8 mouse cellular contexts compared by ENCODE assay signal in genomic region chr19:8695330-8695729, GRCm38 (mm10). TPM values are rescaled to one million over a fixed set of nuclear protein-coding genes. Genes with fewer than 3 reads are reported as not detected.
DNase-seq lines count a peak whose midpoint lies in the region; ATAC-seq and TF ChIP-seq lines count a peak whose summit lies in the region.

No protein-coding gene starts in this region.

- WGBS in forebrain, embryonic 11.5 days = 60% methylated on average over 6 of the region's 6 CpGs
- 71% methylated on average over 5 of the region's 6 CpGs for WGBS in forebrain, postnatal 0 days
- whole genome bisulfite sequencing in heart, embryonic 12.5 days = 38% methylated on average over 5 of the region's 6 CpGs
- 51% methylated on average over 6 of the region's 6 CpGs for WGBS in kidney, postnatal 0 days

- no peak overlapping the region for H3K4me3 ChIP-seq in forebrain, embryonic 11.5 days (ENCODE audit: low read depth, low read length)
- no peak overlapping the region for H3K4me3 ChIP-seq in forebrain, postnatal 0 days (ENCODE audit: low read depth, low read length)
- H3K4me3 ChIP-seq in heart, embryonic 12.5 days = no peak overlapping the region
- no peak overlapping the region for H3K4me3 ChIP-seq in kidney, postnatal 0 days (replicated peaks; ENCODE audit: low read depth, low read length)

- H3K9ac ChIP-seq in forebrain, embryonic 11.5 days (ENCODE audit: low read length) = no peak overlapping the region
- no peak overlapping the region for H3K9ac ChIP-seq in forebrain, postnatal 0 days
- no peak overlapping the region for H3K9ac ChIP-seq in heart, embryonic 12.5 days
- H3K9ac ChIP-seq in kidney, postnatal 0 days (ENCODE audit: low read depth, low read length) = no peak overlapping the region

- TF ChIP-seq CTCF in forebrain, postnatal 0 days (IDR thresholded peaks at IDR 0.05; ENCODE audit: low read depth) = no peak; the same call in 1 of the 2 replicates
- TF ChIP-seq CTCF in kidney, postnatal 0 days (IDR thresholded peaks at IDR 0.05; ENCODE audit: low read depth) = peak; percentile 62

- H3K4me2 ChIP-seq in forebrain, embryonic 11.5 days (ENCODE audit: low read depth, low read length, severe bottlenecking) = no peak overlapping the region
- H3K4me2 ChIP-seq in forebrain, postnatal 0 days (ENCODE audit: low read depth) = no peak overlapping the region
- H3K4me2 ChIP-seq in heart, embryonic 12.5 days = no peak overlapping the region
- no peak overlapping the region for H3K4me2 ChIP-seq in kidney, postnatal 0 days (ENCODE audit: low read length)

- DNase-seq in forebrain, embryonic 11.5 days (ENCODE audit: low spot score) = no peak
- no peak for DNase-seq in forebrain, postnatal 0 days
- DNase-seq in T-cell, adult 2 months (ENCODE audit: low spot score) = peak; percentile 74
- peak; percentile 29 for DNase-seq in kidney, postnatal 0 days (ENCODE audit: low spot score)
- no peak for DNase-seq in frontal cortex, adult 2 months (ENCODE audit: extremely low spot score in 1 of 2, low spot score in 1 of 2)
- DNase-seq in right cerebral cortex, adult 2 months (ENCODE audit: low spot score in 2 of 2) = no peak

- H3K27ac ChIP-seq in forebrain, embryonic 11.5 days (ENCODE audit: low read depth, low read length) = no peak overlapping the region
- H3K27ac ChIP-seq in forebrain, postnatal 0 days (ENCODE audit: low read depth, low read length) = no peak overlapping the region
- H3K27ac ChIP-seq in heart, embryonic 12.5 days (ENCODE audit: poor library complexity, severe bottlenecking) = no peak overlapping the region
- no peak overlapping the region for H3K27ac ChIP-seq in kidney, postnatal 0 days

- no peaks in the 10 kb centered on the region for H3K4me1 ChIP-seq in forebrain, embryonic 11.5 days (replicated peaks; ENCODE audit: control insufficient read depth, insufficient read depth, low read length)
- peaks cover 4% of the 10 kb centered on the region; the same call in 1 of the 2 replicates for H3K4me1 ChIP-seq in forebrain, postnatal 0 days (ENCODE audit: insufficient read depth)
- H3K4me1 ChIP-seq in heart, embryonic 12.5 days (replicated peaks) = no peaks in the 10 kb centered on the region
- no peaks in the 10 kb centered on the region for H3K4me1 ChIP-seq in kidney, postnatal 0 days (replicated peaks; ENCODE audit: insufficient read depth, low read length)

- peak; percentile 51; the same call in 1 of the 2 replicates for ATAC-seq in forebrain, embryonic 11.5 days (replicated peaks; ENCODE audit: low FRiP score)
- no peak for ATAC-seq in forebrain, postnatal 0 days
- ATAC-seq in heart, embryonic 12.5 days (ENCODE audit: insufficient number of reproducible peaks, low FRiP score) = peak; percentile 79
- peak; percentile 62 for ATAC-seq in kidney, postnatal 0 days (replicated peaks; ENCODE audit: low FRiP score, low read depth)
- ATAC-seq in megakaryocyte-erythroid progenitor cell, adult 5-6 weeks (replicated peaks; ENCODE audit: low FRiP score, low TSS enrichment, poor library complexity, severe bottlenecking) = peak; percentile 82

- H3K36me3 ChIP-seq in forebrain, embryonic 11.5 days (ENCODE audit: control insufficient read depth, insufficient read depth, low read length) = no peaks in the 10 kb centered on the region
- H3K36me3 ChIP-seq in forebrain, postnatal 0 days (ENCODE audit: insufficient read depth) = no peaks in the 10 kb centered on the region
- H3K36me3 ChIP-seq in heart, embryonic 12.5 days = no peaks in the 10 kb centered on the region
- no peaks in the 10 kb centered on the region for H3K36me3 ChIP-seq in kidney, postnatal 0 days (ENCODE audit: insufficient read depth, low read length)

- H3K9me3 ChIP-seq in forebrain, embryonic 11.5 days (ENCODE audit: control insufficient read depth, low read length) = no peaks in the 10 kb centered on the region
- H3K9me3 ChIP-seq in forebrain, postnatal 0 days (ENCODE audit: low read length) = no peaks in the 10 kb centered on the region
- H3K9me3 ChIP-seq in heart, embryonic 12.5 days (replicated peaks) = no peaks in the 10 kb centered on the region
- H3K9me3 ChIP-seq in kidney, postnatal 0 days (replicated peaks; ENCODE audit: low read length) = no peaks in the 10 kb centered on the region

- H3K27me3 ChIP-seq in forebrain, embryonic 11.5 days (ENCODE audit: control insufficient read depth, insufficient read depth, low read length) = no peaks in the 10 kb centered on the region
- H3K27me3 ChIP-seq in forebrain, postnatal 0 days (ENCODE audit: insufficient read depth, low read length) = no peaks in the 10 kb centered on the region
- no peaks in the 10 kb centered on the region for H3K27me3 ChIP-seq in heart, embryonic 12.5 days (replicated peaks)
- H3K27me3 ChIP-seq in kidney, postnatal 0 days (ENCODE audit: insufficient read depth, low read length) = no peaks in the 10 kb centered on the region

RNA-seq across cellular contexts. Expression of gene Slc3a2, which starts 27.8 kb away (rescaled TPM):
- 132 and 143 TPM in 2 replicates for polyA plus RNA-seq in forebrain, embryonic 11.5 days (2014; fragmentation: Nextera tagmentation; extraction: Ambion mirVana)
- 107 and 116 TPM in 2 replicates for total RNA-seq in forebrain, postnatal 0 days (2014; rRNA removed)
- polyA plus RNA-seq in forebrain, postnatal 0 days (2015; fragmentation: Nextera tagmentation; extraction: Ambion mirVana) = 247 and 256 TPM in 2 replicates
- polyA plus RNA-seq in heart, embryonic 12.5 days (2016; fragmentation: Nextera tagmentation; extraction: Ambion mirVana) = 87.6 and 88.9 TPM in 2 replicates
- 151 and 158 TPM in 2 replicates for polyA plus RNA-seq in kidney, postnatal 0 days (2015; fragmentation: Nextera tagmentation; extraction: Ambion mirVana)
- total RNA-seq in megakaryocyte-erythroid progenitor cell, adult 5-6 weeks (2014; fragmentation: Nextera tagmentation) = 67.5 and 74.7 TPM in 2 replicates
- 70.1 and 93.9 TPM in 2 replicates for total RNA-seq in megakaryocyte-erythroid progenitor cell, adult 5-6 weeks (2017)
- 183 and 188 TPM in 2 replicates for polyA plus RNA-seq in frontal cortex, adult 2 months (2012; rRNA removed)

RNA-seq across cellular contexts. Expression of gene Chrm1, which starts 31.7 kb away (rescaled TPM):
- polyA plus RNA-seq in forebrain, embryonic 11.5 days (2014; fragmentation: Nextera tagmentation; extraction: Ambion mirVana) = 0.13 TPM in 1 of 2 replicates, not detected in the other
- total RNA-seq in forebrain, postnatal 0 days (2014; rRNA removed) = 17.0 and 17.5 TPM in 2 replicates
- polyA plus RNA-seq in forebrain, postnatal 0 days (2015; fragmentation: Nextera tagmentation; extraction: Ambion mirVana) = 12.4 and 14.9 TPM in 2 replicates
- 0.05 TPM in 1 of 2 replicates, not detected in the other for polyA plus RNA-seq in heart, embryonic 12.5 days (2016; fragmentation: Nextera tagmentation; extraction: Ambion mirVana)
- 0.17 and 0.18 TPM in 2 replicates for polyA plus RNA-seq in kidney, postnatal 0 days (2015; fragmentation: Nextera tagmentation; extraction: Ambion mirVana)
- total RNA-seq in megakaryocyte-erythroid progenitor cell, adult 5-6 weeks (2014; fragmentation: Nextera tagmentation) = not detected in 2 replicates
- not detected in 2 replicates for total RNA-seq in megakaryocyte-erythroid progenitor cell, adult 5-6 weeks (2017)
- 78.1 and 81.1 TPM in 2 replicates for polyA plus RNA-seq in frontal cortex, adult 2 months (2012; rRNA removed)

RNA-seq across cellular contexts. Expression of gene Wdr74, which starts 40.3 kb away (rescaled TPM):
- 79.5 and 89.2 TPM in 2 replicates for polyA plus RNA-seq in forebrain, embryonic 11.5 days (2014; fragmentation: Nextera tagmentation; extraction: Ambion mirVana)
- 74.1 and 85.9 TPM in 2 replicates for total RNA-seq in forebrain, postnatal 0 days (2014; rRNA removed)
- 98.7 and 113 TPM in 2 replicates for polyA plus RNA-seq in forebrain, postnatal 0 days (2015; fragmentation: Nextera tagmentation; extraction: Ambion mirVana)
- 48.9 and 52.9 TPM in 2 replicates for polyA plus RNA-seq in heart, embryonic 12.5 days (2016; fragmentation: Nextera tagmentation; extraction: Ambion mirVana)
- 71.3 and 77.7 TPM in 2 replicates for polyA plus RNA-seq in kidney, postnatal 0 days (2015; fragmentation: Nextera tagmentation; extraction: Ambion mirVana)
- 193 and 207 TPM in 2 replicates for total RNA-seq in megakaryocyte-erythroid progenitor cell, adult 5-6 weeks (2014; fragmentation: Nextera tagmentation)
- 142 TPM in 2 replicates for total RNA-seq in megakaryocyte-erythroid progenitor cell, adult 5-6 weeks (2017)
- 48.9 and 49.2 TPM in 2 replicates for polyA plus RNA-seq in frontal cortex, adult 2 months (2012; rRNA removed)

RNA-seq across cellular contexts. Expression of gene 1700092M07Rik, which starts 45.2 kb away (rescaled TPM):
- 2.3 and 3.1 TPM in 2 replicates for polyA plus RNA-seq in forebrain, embryonic 11.5 days (2014; fragmentation: Nextera tagmentation; extraction: Ambion mirVana)
- total RNA-seq in forebrain, postnatal 0 days (2014; rRNA removed) = not detected in 2 replicates
- 0.65 and 0.67 TPM in 2 replicates for polyA plus RNA-seq in forebrain, postnatal 0 days (2015; fragmentation: Nextera tagmentation; extraction: Ambion mirVana)
- 1.8 and 2.8 TPM in 2 replicates for polyA plus RNA-seq in heart, embryonic 12.5 days (2016; fragmentation: Nextera tagmentation; extraction: Ambion mirVana)
- polyA plus RNA-seq in kidney, postnatal 0 days (2015; fragmentation: Nextera tagmentation; extraction: Ambion mirVana) = 0.75 and 1.1 TPM in 2 replicates
- total RNA-seq in megakaryocyte-erythroid progenitor cell, adult 5-6 weeks (2014; fragmentation: Nextera tagmentation) = 2.0 TPM in 1 of 2 replicates, not detected in the other
- 3.8 and 6.5 TPM in 2 replicates for total RNA-seq in megakaryocyte-erythroid progenitor cell, adult 5-6 weeks (2017)
- 0.34 and 0.92 TPM in 2 replicates for polyA plus RNA-seq in frontal cortex, adult 2 months (2012; rRNA removed)

RNA-seq across cellular contexts. Expression of gene Stx5a, which starts 45.9 kb away (rescaled TPM):
- 88.4 and 93.8 TPM in 2 replicates for polyA plus RNA-seq in forebrain, embryonic 11.5 days (2014; fragmentation: Nextera tagmentation; extraction: Ambion mirVana)
- total RNA-seq in forebrain, postnatal 0 days (2014; rRNA removed) = 130 and 140 TPM in 2 replicates
- polyA plus RNA-seq in forebrain, postnatal 0 days (2015; fragmentation: Nextera tagmentation; extraction: Ambion mirVana) = 86.4 and 97.6 TPM in 2 replicates
- 86.1 and 88.1 TPM in 2 replicates for polyA plus RNA-seq in heart, embryonic 12.5 days (2016; fragmentation: Nextera tagmentation; extraction: Ambion mirVana)
- 105 and 115 TPM in 2 replicates for polyA plus RNA-seq in kidney, postnatal 0 days (2015; fragmentation: Nextera tagmentation; extraction: Ambion mirVana)
- 74.7 and 80.4 TPM in 2 replicates for total RNA-seq in megakaryocyte-erythroid progenitor cell, adult 5-6 weeks (2014; fragmentation: Nextera tagmentation)
- total RNA-seq in megakaryocyte-erythroid progenitor cell, adult 5-6 weeks (2017) = 35.5 and 43.5 TPM in 2 replicates
- 111 and 130 TPM in 2 replicates for polyA plus RNA-seq in frontal cortex, adult 2 months (2012; rRNA removed)

Comparison
In these comparisons a context has a peak if more than half of its experiments do, and no peak if none do; other contexts are left out.
1. RNA of gene Chrm1, which starts 31.7 kb away (polyA plus RNA-seq): 78.1 to 81.1 TPM in frontal cortex, adult 2 months and 12.4 to 14.9 TPM in forebrain, postnatal 0 days; 0.17 to 0.18 TPM in kidney, postnatal 0 days, 0.13 TPM in forebrain, embryonic 11.5 days and 0.05 TPM in heart, embryonic 12.5 days; every median in the first group is over 10 times any median in the second.
2. DNase-seq: peak in T-cell, adult 2 months (single experiment) and kidney, postnatal 0 days (single experiment); none in forebrain, embryonic 11.5 days (single experiment), forebrain, postnatal 0 days (single experiment), frontal cortex, adult 2 months (0 of 2) and right cerebral cortex, adult 2 months (0 of 2).